Mouse (Mus musculus): ENCODE measurements around the gene Olfr1388. TPM values are rescaled to one million over a fixed set of nuclear protein-coding genes. Genes with fewer than 3 reads are reported as not detected.
"Not testable (repeated sequence)": the region's sequence is repeated elsewhere in the genome, so short reads cannot be mapped to it uniquely, and the experiment has no call there.

Olfr1388 gene
- polyA plus RNA-seq, 1 experiment from 2014 or later, result not detected

DNA sequence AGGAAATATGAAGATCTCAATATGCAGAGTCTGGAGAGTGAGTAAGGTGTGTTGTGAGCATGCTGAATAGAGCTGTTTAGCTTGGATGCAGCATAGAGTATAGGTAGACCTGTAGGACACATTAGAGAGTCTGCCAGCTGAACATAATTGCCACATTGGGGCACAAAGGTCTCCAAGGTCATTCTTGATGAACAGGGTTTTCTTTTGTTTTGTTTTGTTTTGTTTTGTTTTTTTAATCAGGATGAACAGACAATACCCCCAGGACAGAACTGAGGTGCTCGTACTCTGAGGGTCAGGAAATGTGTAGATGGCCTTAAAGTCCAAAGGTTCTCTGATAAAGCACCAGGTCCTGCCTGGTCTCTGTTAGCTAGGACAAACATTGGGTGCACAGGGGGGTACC, 52.3 kb downstream of the Olfr1388 start, which contains the start of gene Olfr1385:
Gene Olfr1385, plus strand, starts transcription at position 301 of the 400 bp plus-strand sequence.
- not testable (repeated sequence) for H3K4me1 ChIP-seq (ENCODE audit: insufficient read depth, low read length); H3K4me2 ChIP-seq (replicated peaks; ENCODE audit: low read depth, low read length); H3K9me3 ChIP-seq (ENCODE audit: low read length); H3K36me3 ChIP-seq (ENCODE audit: insufficient read depth, low read length); H3K27me3 ChIP-seq (ENCODE audit: insufficient read depth, low read length); H3K27ac ChIP-seq (ENCODE audit: low read length); H3K9ac ChIP-seq (replicated peaks; ENCODE audit: low read length); ATAC-seq (ENCODE audit: low FRiP score, low TSS enrichment); H3K4me3 ChIP-seq (ENCODE audit: low read length)
- WGBS, result 77% methylated on average over 1 of the region's 1 CpGs

Other genes starting within 250 kb of the Olfr1388 start
- gene Btnl9, start 249.5 kb upstream of the Olfr1388 start, polyA plus RNA-seq (2015; fragmentation: Nextera tagmentation; extraction: Ambion mirVana), result 4.4 and 4.6 TPM in 2 replicates
- 45.6 and 46.3 TPM in 2 replicates for gene Zfp62, start 233.3 kb upstream of the Olfr1388 start, polyA plus RNA-seq (2015; fragmentation: Nextera tagmentation; extraction: Ambion mirVana)
- gene Mgat1, start 192.4 kb upstream of the Olfr1388 start, polyA plus RNA-seq (2015; fragmentation: Nextera tagmentation; extraction: Ambion mirVana), result 88.9 and 91.9 TPM in 2 replicates
- not detected in 2 replicates for gene Olfr1393, start 158.3 kb upstream of the Olfr1388 start, polyA plus RNA-seq (2015; fragmentation: Nextera tagmentation; extraction: Ambion mirVana)
- not detected in 2 replicates for gene Olfr1392, start 151.3 kb upstream of the Olfr1388 start, polyA plus RNA-seq (2015; fragmentation: Nextera tagmentation; extraction: Ambion mirVana)
- gene Olfr10, start 131.9 kb upstream of the Olfr1388 start, polyA plus RNA-seq (2015; fragmentation: Nextera tagmentation; extraction: Ambion mirVana), result not detected in 2 replicates
- not detected in 2 replicates for gene Olfr1391, start 113.9 kb upstream of the Olfr1388 start, polyA plus RNA-seq (2015; fragmentation: Nextera tagmentation; extraction: Ambion mirVana)
- not detected in 2 replicates for gene Olfr1390, start 101.4 kb upstream of the Olfr1388 start, polyA plus RNA-seq (2015; fragmentation: Nextera tagmentation; extraction: Ambion mirVana)
- not detected in 2 replicates for gene Olfr1389, start 13.6 kb upstream of the Olfr1388 start, polyA plus RNA-seq (2015; fragmentation: Nextera tagmentation; extraction: Ambion mirVana)
- gene Olfr1387, start 18.7 kb downstream of the Olfr1388 start, polyA plus RNA-seq (2015; fragmentation: Nextera tagmentation; extraction: Ambion mirVana), result not detected in 2 replicates
- not detected in 2 replicates for gene Olfr1386, start 28.4 kb downstream of the Olfr1388 start, polyA plus RNA-seq (2015; fragmentation: Nextera tagmentation; extraction: Ambion mirVana)
- gene Olfr1385, start 52.4 kb downstream of the Olfr1388 start, polyA plus RNA-seq (2015; fragmentation: Nextera tagmentation; extraction: Ambion mirVana), result not detected in 2 replicates
- gene Olfr1384, start 70.1 kb downstream of the Olfr1388 start, polyA plus RNA-seq (2015; fragmentation: Nextera tagmentation; extraction: Ambion mirVana), result not detected in 2 replicates
- not detected in 2 replicates for gene Olfr1383, start 83.0 kb downstream of the Olfr1388 start, polyA plus RNA-seq (2015; fragmentation: Nextera tagmentation; extraction: Ambion mirVana)
- not detected in 2 replicates for gene Olfr1382, start 91.6 kb downstream of the Olfr1388 start, polyA plus RNA-seq (2015; fragmentation: Nextera tagmentation; extraction: Ambion mirVana)
- gene Olfr1381, start 106.8 kb downstream of the Olfr1388 start, polyA plus RNA-seq (2015; fragmentation: Nextera tagmentation; extraction: Ambion mirVana), result not detected in 2 replicates
- not detected in 2 replicates for gene Olfr1380, start 120.3 kb downstream of the Olfr1388 start, polyA plus RNA-seq (2015; fragmentation: Nextera tagmentation; extraction: Ambion mirVana)
- gene Flt4, start 172.6 kb downstream of the Olfr1388 start, polyA plus RNA-seq (2015; fragmentation: Nextera tagmentation; extraction: Ambion mirVana), result 9.7 and 11.6 TPM in 2 replicates
- gene Scgb3a1, start 227.0 kb downstream of the Olfr1388 start, polyA plus RNA-seq (2015; fragmentation: Nextera tagmentation; extraction: Ambion mirVana), result not detected in 2 replicates